Mouse (Mus musculus) midbrain, embryonic 10.5 days (tissue): ENCODE data around the gene Crot. TPM values are rescaled to one million over a fixed set of nuclear protein-coding genes. Genes with fewer than 3 reads are reported as not detected.
A peak's percentile ranks its signal among the peaks of the same experiment; 100 is the strongest.
"Not testable (repeated sequence)": the region's sequence is repeated elsewhere in the genome, so short reads cannot be mapped to it uniquely, and the experiment has no call there.

Experiments used
- DNase-seq: peaks from one replicate; pipeline ENCODE4 v3.0.0-alpha.2; 2017; ENCODE audit warnings: low spot score
- H3K27ac ChIP-seq: fragments of 300-500 bp; sonication (generic); replicated peaks from 2 replicates; pipeline ENCODE4 v1.5.1; 2016; ENCODE audit warnings: mild to moderate bottlenecking
- H3K27me3 ChIP-seq: fragments of 300-500 bp; sonication (generic); 2 replicates; pipeline ENCODE4 v1.6.1; 2016; ENCODE audit warnings: low read depth, mild to moderate bottlenecking; ENCODE audit not compliant: poor library complexity, severe bottlenecking
- H3K36me3 ChIP-seq: fragments of 300-500 bp; sonication (generic); 2 replicates; pipeline ENCODE4 v1.6.1; 2016; ENCODE audit warnings: mild to moderate bottlenecking, moderate library complexity
- H3K4me1 ChIP-seq: fragments of 300-500 bp; sonication (generic); 2 replicates; pipeline ENCODE4 v1.6.1; 2016
- H3K4me3 ChIP-seq: fragments of 300-500 bp; sonication (generic); 2 replicates; pipeline ENCODE4 v1.5.1; 2016; ENCODE audit warnings: mild to moderate bottlenecking, moderate library complexity
- H3K9me3 ChIP-seq: fragments of 300-500 bp; sonication (generic); replicated peaks from 2 replicates; pipeline ENCODE4 v1.6.1; 2016; ENCODE audit warnings: mild to moderate bottlenecking
- WGBS: fragments of 180-500 bp; shearing (Covaris S2); methylation state at CpG from one replicate; pipeline ENCODE4 v1.1.7; 2016; 5-methylcytosine and 5-hydroxymethylcytosine counted together
- polyA plus RNA-seq: library from polyadenylated mRNA; unstranded; fragments of >200 nt; fragmentation: Nextera tagmentation; extraction: Ambion mirVana; gene quantifications from 2 replicates; pipeline ENCODE4 v1.2.1, GENCODE M21; 2016

The Crot gene
- polyA plus RNA-seq, 1 experiment from 2014 or later = 26.9 TPM

- H3K36me3 ChIP-seq = peaks cover 66% of the 10 kb centered on the region
- H3K9me3 ChIP-seq = no peaks in the 10 kb centered on the region
- DNase-seq = no peak
- H3K27me3 ChIP-seq = no peaks in the 10 kb centered on the region
- H3K27ac ChIP-seq = no peak overlapping the region
- no peak overlapping the region for H3K4me3 ChIP-seq
- no peaks in the 10 kb centered on the region for H3K4me1 ChIP-seq
- 95% methylated on average over 5 of the region's 5 CpGs for WGBS
Measured at GRCm38 (mm10) chr5:8987925-8988324, 9.2 kb downstream of the Crot start.

GRCm38 (mm10) chr5:8985470-8985869 is 11.7 kb downstream of the Crot start:
- peaks cover 62% of the 10 kb centered on the region for H3K36me3 ChIP-seq
- H3K9me3 ChIP-seq = no peaks in the 10 kb centered on the region
- H3K27me3 ChIP-seq = no peaks in the 10 kb centered on the region
- H3K27ac ChIP-seq = no peak overlapping the region
- no peak for DNase-seq
- no peaks in the 10 kb centered on the region for H3K4me1 ChIP-seq
- WGBS = 90% methylated on average over 3 of the region's 3 CpGs
- H3K4me3 ChIP-seq = no peak overlapping the region

GRCm38 (mm10) chr5:8974721-8975120 is 22.4 kb downstream of the Crot start:
- H3K36me3 ChIP-seq = peaks cover 48% of the 10 kb centered on the region
- DNase-seq = no peak
- H3K4me1 ChIP-seq = peaks cover 5% of the 10 kb centered on the region
- H3K4me3 ChIP-seq = no peak overlapping the region
- no peaks in the 10 kb centered on the region for H3K27me3 ChIP-seq
- H3K9me3 ChIP-seq = no peaks in the 10 kb centered on the region
- H3K27ac ChIP-seq = no peak overlapping the region

GRCm38 (mm10) chr5:8972355-8972754 is 24.8 kb downstream of the Crot start:
- Histone ChIP-seq H3K27me3 (no peaks in the 10 kb centered on the region), H3K27ac (no peak overlapping the region), H3K4me3 (no peak overlapping the region), H3K36me3 (peaks cover 71% of the 10 kb centered on the region), H3K4me1 (peaks cover 5% of the 10 kb centered on the region), H3K9me3 (no peaks in the 10 kb centered on the region)
- 43% methylated on average over 7 of the region's 7 CpGs for WGBS
- DNase-seq = peak; percentile 35

- Histone ChIP-seq H3K9me3 (no peaks in the 10 kb centered on the region), H3K27me3 (no peaks in the 10 kb centered on the region), H3K4me1 (peaks cover 5% of the 10 kb centered on the region), H3K27ac (no peak overlapping the region), H3K36me3 (peaks cover 87% of the 10 kb centered on the region), H3K4me3 (no peak overlapping the region)
- DNase-seq = no peak
- WGBS = 89% methylated on average over 2 of the region's 2 CpGs
Measured at GRCm38 (mm10) chr5:8970694-8971093, 26.4 kb downstream of the Crot start.

- WGBS = 98% methylated on average over 5 of the region's 5 CpGs
- H3K4me1 ChIP-seq = no peaks in the 10 kb centered on the region
- peaks cover 60% of the 10 kb centered on the region for H3K36me3 ChIP-seq
- H3K4me3 ChIP-seq = no peak overlapping the region
- DNase-seq = no peak
- H3K9me3 ChIP-seq = no peaks in the 10 kb centered on the region
- no peak overlapping the region for H3K27ac ChIP-seq
- no peaks in the 10 kb centered on the region for H3K27me3 ChIP-seq
Measured at GRCm38 (mm10) chr5:8964487-8964886, 32.6 kb downstream of the Crot start.

GRCm38 (mm10) chr5:8960534-8960933 is 36.6 kb downstream of the Crot start:
- H3K4me1 ChIP-seq = peaks cover 4% of the 10 kb centered on the region; the same call in 1 of the 2 replicates
- 89% methylated on average over 4 of the region's 4 CpGs for WGBS
- DNase-seq = no peak

GRCm38 (mm10) chr5:8955544-8955943 is 41.6 kb downstream of the Crot start:
- Histone ChIP-seq H3K27me3 (no peaks in the 10 kb centered on the region), H3K27ac (no peak overlapping the region), H3K36me3 (no peaks in the 10 kb centered on the region), H3K4me1 (peaks cover 4% of the 10 kb centered on the region; the same call in 1 of the 2 replicates), H3K4me3 (no peak overlapping the region), H3K9me3 (no peaks in the 10 kb centered on the region)
- WGBS = 91% methylated on average over 3 of the region's 3 CpGs
- DNase-seq = no peak

More at GRCm38 (mm10) chr5:8960534-8960933, 36.6 kb downstream of the Crot start:
- no peaks in the 10 kb centered on the region for H3K9me3 ChIP-seq
- no peak overlapping the region for H3K27ac ChIP-seq
- H3K4me3 ChIP-seq = no peak overlapping the region
- peaks cover 22% of the 10 kb centered on the region for H3K36me3 ChIP-seq
- H3K27me3 ChIP-seq = no peaks in the 10 kb centered on the region

GRCm38 (mm10) chr5:8953660-8954059 is 43.5 kb downstream of the Crot start:
- Histone ChIP-seq H3K36me3 (no peaks in the 10 kb centered on the region), H3K27ac (no peak overlapping the region), H3K27me3 (no peaks in the 10 kb centered on the region), H3K4me3 (no peak overlapping the region), H3K4me1 (peaks cover 4% of the 10 kb centered on the region; the same call in 1 of the 2 replicates), H3K9me3 (no peaks in the 10 kb centered on the region)
- WGBS = 95% methylated on average over 2 of the region's 2 CpGs
- no peak for DNase-seq

GRCm38 (mm10) chr5:8947423-8948110 is 49.6 kb downstream of the Crot start:
- Histone ChIP-seq H3K36me3 (no peaks in the 10 kb centered on the region), H3K9me3 (no peaks in the 10 kb centered on the region), H3K27me3 (no peaks in the 10 kb centered on the region), H3K4me3 (no peak overlapping the region), H3K4me1 (peaks cover 10% of the 10 kb centered on the region), H3K27ac (no peak overlapping the region)
- 59% methylated on average over 4 of the region's 4 CpGs for WGBS
- DNase-seq = no peak

GRCm38 (mm10) chr5:8943836-8944235 is 53.3 kb downstream of the Crot start:
- H3K36me3 ChIP-seq = no peaks in the 10 kb centered on the region
- H3K4me3 ChIP-seq = no peak overlapping the region
- DNase-seq = no peak
- 90% methylated on average over 3 of the region's 3 CpGs for WGBS
- H3K27ac ChIP-seq = no peak overlapping the region
- H3K27me3 ChIP-seq = no peaks in the 10 kb centered on the region
- H3K4me1 ChIP-seq = peaks cover 10% of the 10 kb centered on the region
- no peaks in the 10 kb centered on the region for H3K9me3 ChIP-seq

- WGBS = 100% methylated on average over 1 of the region's 1 CpGs
- not testable (repeated sequence) for DNase-seq, H3K4me1 ChIP-seq
Measured at GRCm38 (mm10) chr5:8941266-8941665, 55.9 kb downstream of the Crot start.

GRCm38 (mm10) chr5:8937965-8938364 is 59.2 kb downstream of the Crot start:
- no peak for DNase-seq
- no peaks in the 10 kb centered on the region for H3K4me1 ChIP-seq
- no peak overlapping the region for H3K4me3 ChIP-seq
- 95% methylated on average over 7 of the region's 7 CpGs for WGBS
- H3K36me3 ChIP-seq = no peaks in the 10 kb centered on the region
- no peaks in the 10 kb centered on the region for H3K27me3 ChIP-seq
- no peak overlapping the region for H3K27ac ChIP-seq
- H3K9me3 ChIP-seq = no peaks in the 10 kb centered on the region

More at GRCm38 (mm10) chr5:8941266-8941665, 55.9 kb downstream of the Crot start:
- not testable (repeated sequence) for H3K27me3 ChIP-seq, H3K4me3 ChIP-seq, H3K36me3 ChIP-seq, H3K27ac ChIP-seq, H3K9me3 ChIP-seq
